Mouse (Mus musculus): Measurements from ENCODE around the gene Cxcr4.

DNA sequence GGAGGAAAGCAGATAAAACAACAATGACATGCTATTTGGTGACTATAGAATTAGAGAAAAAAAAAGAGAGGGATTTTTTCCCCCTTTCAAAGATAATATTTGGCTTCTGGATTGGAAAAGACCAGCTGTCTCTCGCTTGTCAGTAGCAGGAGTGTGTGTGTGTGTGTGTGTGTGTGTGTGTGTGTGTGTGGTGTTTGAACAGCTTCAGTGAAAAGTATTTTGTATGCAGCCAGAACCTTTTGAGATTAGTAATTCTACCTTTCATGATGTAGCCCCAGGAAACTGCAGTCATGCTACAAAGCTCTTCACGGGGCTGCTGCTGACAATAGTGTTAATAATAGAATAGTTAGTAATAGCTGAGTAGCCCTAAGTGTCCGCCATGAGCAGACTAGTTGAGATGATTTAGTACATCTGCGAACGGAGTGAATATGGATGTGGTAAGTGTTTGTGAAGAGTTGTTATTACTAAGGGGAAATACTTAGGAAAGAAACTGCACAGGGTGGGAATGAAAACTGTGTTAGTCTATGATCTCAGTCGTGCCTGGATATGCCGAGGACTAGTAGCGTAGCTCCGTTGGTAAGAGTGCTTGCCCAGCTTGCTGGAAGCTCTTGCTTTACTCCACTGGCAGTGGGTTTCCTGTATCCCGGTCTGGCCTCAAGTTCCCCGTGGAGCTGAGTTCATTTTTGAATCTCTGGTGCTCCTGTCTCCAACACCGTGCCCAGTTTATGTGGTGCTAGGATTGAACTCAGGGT is 2.4 kb upstream of the Cxcr4 start:
- no peak for TF ChIP-seq GATA1 (IDR thresholded peaks at IDR 0.05; ENCODE audit: borderline replicate concordance, low read length)
- no peak for TF ChIP-seq FLI1 (IDR thresholded peaks at IDR 0.05; ENCODE audit: low read length)

Data from megakaryocyte, embryonic 14.5 days (primary cell).